ENCODE assay signal across 7 mouse cellular contexts in the genomic region with DNA sequence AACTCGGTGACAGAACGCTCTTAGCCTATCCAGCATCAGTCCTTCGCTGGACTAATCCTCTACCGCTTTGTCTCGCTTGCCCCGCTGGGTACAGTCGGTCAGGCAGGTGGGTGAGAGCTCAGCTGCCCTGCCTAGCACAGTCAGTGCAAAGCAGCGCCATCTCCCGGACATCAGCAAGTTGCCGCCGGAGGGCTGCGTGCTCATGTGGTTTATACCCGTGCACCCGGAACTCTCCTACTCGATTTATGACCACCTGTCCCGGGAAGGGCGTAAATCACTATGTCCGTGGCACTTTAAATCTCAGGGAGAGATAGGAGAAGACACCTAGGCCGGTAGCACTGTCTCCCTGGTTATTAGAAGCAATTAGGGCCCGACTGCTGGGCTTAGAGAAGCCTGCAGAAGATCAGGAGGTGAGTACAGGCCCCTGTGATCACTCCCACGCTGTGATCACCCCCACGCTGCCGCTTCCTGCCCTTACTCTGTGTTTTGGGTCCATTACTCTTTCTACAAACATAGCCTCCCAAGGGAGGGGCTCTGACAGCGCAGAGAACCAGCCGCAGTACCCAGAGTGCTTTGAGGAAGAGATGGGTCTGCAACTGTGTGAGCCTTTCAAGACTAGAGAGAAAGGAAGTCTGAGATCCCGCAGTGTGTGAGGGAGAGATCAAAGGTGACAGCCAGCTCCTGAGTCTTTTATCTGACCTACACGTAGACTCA. TPM values are rescaled to one million over a fixed set of nuclear protein-coding genes. Genes with fewer than 3 reads are reported as not detected.
DNase-seq lines count a peak whose midpoint lies in the region; ATAC-seq and TF ChIP-seq lines count a peak whose summit lies in the region.

No protein-coding gene starts in this region.

- H3K9ac ChIP-seq in ES-E14 (ENCODE audit: insufficient read depth, low read depth, low read length, poor library complexity, severe bottlenecking), result no peak overlapping the region
- H3K9ac ChIP-seq in embryonic facial prominence, embryonic 12.5 days, result no peak overlapping the region
- no peak overlapping the region for H3K9ac ChIP-seq in hindbrain, embryonic 11.5 days (ENCODE audit: low read depth, low read length)
- H3K9ac ChIP-seq in limb, embryonic 13.5 days, result no peak overlapping the region
- 0 out of 2 replicates have a peak overlapping the region, but pooled peaks have one; percentile 7 for H3K9ac ChIP-seq in midbrain, embryonic 16.5 days (ENCODE audit: low read depth, low read length)

- in situ Hi-C loops in ES-E14 (cut with MboI; ENCODE audit: low sequenced_read_pairs in 2 of 2, unreplicated experiment in 2 of 2), result no loop called here

- TF ChIP-seq CTCF in testis, adult 2 months (IDR thresholded peaks at IDR 0.05; ENCODE audit: control insufficient read depth, insufficient read depth, insufficient replicate concordance, low read depth, low read length), result peak; percentile 53; the same call in 1 of the 2 replicates

- 22% methylated on average over 27 of the region's 27 CpGs for WGBS in embryonic facial prominence, embryonic 12.5 days
- 21% methylated on average over 27 of the region's 27 CpGs for WGBS in hindbrain, embryonic 11.5 days
- WGBS in limb, embryonic 13.5 days, result 9% methylated on average over 27 of the region's 27 CpGs
- WGBS in midbrain, embryonic 16.5 days, result 19% methylated on average over 27 of the region's 27 CpGs

- ATAC-seq in embryonic facial prominence, embryonic 12.5 days (ENCODE audit: insufficient number of reproducible peaks, insufficient read depth, low FRiP score, low TSS enrichment), result no peak
- ATAC-seq in hindbrain, embryonic 11.5 days (ENCODE audit: low FRiP score), result 0 out of 2 replicates have a peak, but pooled peaks have one; percentile 56
- ATAC-seq in limb, embryonic 13.5 days (ENCODE audit: low FRiP score, low read depth), result no peak
- ATAC-seq in midbrain, embryonic 16.5 days, result peak; percentile 39; the same call in 1 of the 2 replicates

- H3K4me3 ChIP-seq in ES-E14 (ENCODE audit: insufficient read depth in 1 of 2, low read depth in 1 of 2, low read length in 2 of 2, poor library complexity in 1 of 2, severe bottlenecking in 1 of 2), result 0 out of 4 replicates have a peak overlapping the region, but pooled peaks of 1 of the 2 experiments have one; percentile 12
- H3K4me3 ChIP-seq in embryonic facial prominence, embryonic 12.5 days, result no peak overlapping the region
- H3K4me3 ChIP-seq in hindbrain, embryonic 11.5 days (ENCODE audit: low read depth, low read length), result no peak overlapping the region
- no peak overlapping the region for H3K4me3 ChIP-seq in limb, embryonic 13.5 days
- no peak overlapping the region for H3K4me3 ChIP-seq in midbrain, embryonic 16.5 days (ENCODE audit: low read depth, low read length)
- H3K4me3 ChIP-seq in testis, adult 2 months (ENCODE audit: control insufficient read depth, low read depth, low read length), result no peak overlapping the region; the same call in 1 of the 2 replicates

- no peak for TF ChIP-seq POLR2A in testis, adult 2 months (IDR thresholded peaks at IDR 0.05; ENCODE audit: control insufficient read depth, low read depth, low read length)

- H3K4me1 ChIP-seq in ES-E14 (ENCODE audit: control insufficient read depth in 2 of 2, insufficient read depth in 2 of 2, low read length in 2 of 2, poor library complexity in 1 of 2), result peaks cover 0 to 2% of the 10 kb centered on the region in 2 experiments; a peak in 1 of 4 replicates
- H3K4me1 ChIP-seq in embryonic facial prominence, embryonic 12.5 days, result no peaks in the 10 kb centered on the region
- H3K4me1 ChIP-seq in hindbrain, embryonic 11.5 days (replicated peaks; ENCODE audit: control insufficient read depth, insufficient read depth, low read length), result peaks cover 3% of the 10 kb centered on the region; the same call in 1 of the 2 replicates
- no peaks in the 10 kb centered on the region for H3K4me1 ChIP-seq in limb, embryonic 13.5 days
- peaks cover 2% of the 10 kb centered on the region; the same call in 1 of the 2 replicates for H3K4me1 ChIP-seq in midbrain, embryonic 16.5 days (ENCODE audit: control insufficient read depth, insufficient read depth, low read length)
- peaks cover 8% of the 10 kb centered on the region for H3K4me1 ChIP-seq in testis, adult 2 months (ENCODE audit: control insufficient read depth, insufficient read depth, low read length)

- H3K27ac ChIP-seq in ES-E14 (ENCODE audit: insufficient read depth, low read depth, low read length, poor library complexity, severe bottlenecking), result no peak overlapping the region
- H3K27ac ChIP-seq in embryonic facial prominence, embryonic 12.5 days, result no peak overlapping the region
- no peak overlapping the region for H3K27ac ChIP-seq in hindbrain, embryonic 11.5 days (ENCODE audit: low read depth, low read length)
- no peak overlapping the region for H3K27ac ChIP-seq in limb, embryonic 13.5 days
- no peak overlapping the region for H3K27ac ChIP-seq in midbrain, embryonic 16.5 days (ENCODE audit: low read length)
- H3K27ac ChIP-seq in testis, adult 2 months (ENCODE audit: control insufficient read depth, insufficient read depth, low read depth, low read length), result no peak overlapping the region

- DNase-seq in CD4-positive helper T cell, adult 2 months (ENCODE audit: low read depth, low spot score), result peak; percentile 81
- peak; percentile 54 for DNase-seq in ES-E14 (ENCODE audit: low read depth, low spot score)
- peak; percentile 64 for DNase-seq in hindbrain, embryonic 11.5 days (ENCODE audit: low spot score)

- 0 out of 2 replicates have a peak overlapping the region, but pooled peaks have one; percentile 3 for H3K4me2 ChIP-seq in embryonic facial prominence, embryonic 12.5 days (replicated peaks)
- no peak overlapping the region for H3K4me2 ChIP-seq in hindbrain, embryonic 11.5 days (replicated peaks; ENCODE audit: low read depth, low read length)
- H3K4me2 ChIP-seq in limb, embryonic 13.5 days (replicated peaks), result peak overlapping the region; percentile 23; the same call in 1 of the 2 replicates
- peak overlapping the region; percentile 20 for H3K4me2 ChIP-seq in midbrain, embryonic 16.5 days (ENCODE audit: low read length)

- no peaks in the 10 kb centered on the region for H3K36me3 ChIP-seq in ES-E14 (ENCODE audit: control insufficient read depth, insufficient read depth, low read length, poor library complexity, severe bottlenecking)
- no peaks in the 10 kb centered on the region for H3K36me3 ChIP-seq in embryonic facial prominence, embryonic 12.5 days
- H3K36me3 ChIP-seq in hindbrain, embryonic 11.5 days (ENCODE audit: control insufficient read depth, insufficient read depth, low read length), result no peaks in the 10 kb centered on the region
- H3K36me3 ChIP-seq in limb, embryonic 13.5 days, result no peaks in the 10 kb centered on the region
- no peaks in the 10 kb centered on the region for H3K36me3 ChIP-seq in midbrain, embryonic 16.5 days (ENCODE audit: control insufficient read depth, insufficient read depth, low read length)
- H3K36me3 ChIP-seq in testis, adult 2 months (ENCODE audit: control insufficient read depth, insufficient read depth, low read length), result no peaks in the 10 kb centered on the region

- 0 out of 2 replicates have a peak, but pooled peaks cover 6% of the 10 kb centered on the region for H3K27me3 ChIP-seq in embryonic facial prominence, embryonic 12.5 days
- no peaks in the 10 kb centered on the region for H3K27me3 ChIP-seq in hindbrain, embryonic 11.5 days (ENCODE audit: control insufficient read depth, insufficient read depth, low read length)
- peaks cover 20% of the 10 kb centered on the region for H3K27me3 ChIP-seq in limb, embryonic 13.5 days
- H3K27me3 ChIP-seq in midbrain, embryonic 16.5 days (ENCODE audit: control insufficient read depth, insufficient read depth, low read depth, low read length), result no peaks in the 10 kb centered on the region
- no peaks in the 10 kb centered on the region for H3K27me3 ChIP-seq in testis, adult 2 months (ENCODE audit: control insufficient read depth, insufficient read depth, low read length)

- no peaks in the 10 kb centered on the region for H3K9me3 ChIP-seq in ES-E14 (ENCODE audit: control insufficient read depth, insufficient read depth, low read depth, low read length)
- H3K9me3 ChIP-seq in embryonic facial prominence, embryonic 12.5 days, result no peaks in the 10 kb centered on the region
- H3K9me3 ChIP-seq in hindbrain, embryonic 11.5 days (ENCODE audit: control insufficient read depth, low read length), result no peaks in the 10 kb centered on the region
- no peaks in the 10 kb centered on the region for H3K9me3 ChIP-seq in limb, embryonic 13.5 days
- no peaks in the 10 kb centered on the region for H3K9me3 ChIP-seq in midbrain, embryonic 16.5 days (replicated peaks; ENCODE audit: control insufficient read depth, low read length, poor library complexity, severe bottlenecking)

TF ChIP-seq in ES-E14, 5 proteins besides CTCF, POLR2A, EP300 and RAD21:
- TF ChIP-seq CHD2 (IDR thresholded peaks at IDR 0.05; ENCODE audit: low read depth, low read length), result no peak
- no peak for TF ChIP-seq MAFK (IDR thresholded peaks at IDR 0.05; ENCODE audit: insufficient read depth, low read depth, low read length)
- TF ChIP-seq HCFC1 (IDR thresholded peaks at IDR 0.05; ENCODE audit: borderline replicate concordance, insufficient read depth, low read length), result no peak
- TF ChIP-seq ZNF384 (IDR thresholded peaks at IDR 0.05; ENCODE audit: low read depth, low read length), result no peak
- TF ChIP-seq ZC3H11A (IDR thresholded peaks at IDR 0.05; ENCODE audit: borderline replicate concordance, low read depth, low read length), result no peak; the same call in 1 of the 2 replicates
TF ChIP-seq in ES-E14: peak in this region for 0.

RNA-seq across cellular contexts. Expression of a gene that starts 17.8 kb away (rescaled TPM):
- total RNA-seq in ES-E14 (2012; rRNA removed), result 0.18 TPM in 1 of 2 replicates, not detected in the other
- polyA plus RNA-seq in embryonic facial prominence, embryonic 12.5 days (2016; fragmentation: Nextera tagmentation; extraction: Ambion mirVana), result not detected in 2 replicates
- polyA plus RNA-seq in hindbrain, embryonic 11.5 days (2014; fragmentation: Nextera tagmentation; extraction: Ambion mirVana), result 0.21 and 0.26 TPM in 2 replicates
- 0.11 and 0.14 TPM in 2 replicates for polyA plus RNA-seq in limb, embryonic 13.5 days (2015; fragmentation: Nextera tagmentation; extraction: Ambion mirVana)
- 0.15 TPM in 2 replicates for polyA plus RNA-seq in midbrain, embryonic 16.5 days (2015; fragmentation: Nextera tagmentation; extraction: Ambion mirVana)
- 0.24 TPM in 1 of 2 replicates, not detected in the other for polyA plus RNA-seq in testis, adult 2 months (2012; rRNA removed)

RNA-seq across cellular contexts. Expression of a gene that starts 52.9 kb away (rescaled TPM):
- total RNA-seq in ES-E14 (2012; rRNA removed), result 58.1 and 76.4 TPM in 2 replicates
- 144 and 152 TPM in 2 replicates for polyA plus RNA-seq in embryonic facial prominence, embryonic 12.5 days (2016; fragmentation: Nextera tagmentation; extraction: Ambion mirVana)
- polyA plus RNA-seq in hindbrain, embryonic 11.5 days (2014; fragmentation: Nextera tagmentation; extraction: Ambion mirVana), result 109 and 114 TPM in 2 replicates
- 167 and 203 TPM in 2 replicates for polyA plus RNA-seq in limb, embryonic 13.5 days (2015; fragmentation: Nextera tagmentation; extraction: Ambion mirVana)
- polyA plus RNA-seq in midbrain, embryonic 16.5 days (2015; fragmentation: Nextera tagmentation; extraction: Ambion mirVana), result 97.6 and 97.7 TPM in 2 replicates
- polyA plus RNA-seq in testis, adult 2 months (2012; rRNA removed), result 34.3 and 36.5 TPM in 2 replicates

Comparison
In these comparisons a context has a peak if more than half of its experiments do, and no peak if none do; other contexts are left out.
1. ATAC-seq: peak in hindbrain, embryonic 11.5 days (single experiment) and midbrain, embryonic 16.5 days (single experiment); none in embryonic facial prominence, embryonic 12.5 days (single experiment) and limb, embryonic 13.5 days (single experiment).
2. Peak in every context shown above with its lines, with median percentiles within 50 percentile points of each other: DNase-seq.